Mouse (Mus musculus) hematopoietic multipotent progenitor cell, adult 10-12 weeks (in vitro differentiated cells): Measurements from ENCODE around the gene Rlim. TPM values are rescaled to one million over a fixed set of nuclear protein-coding genes. Genes with fewer than 3 reads are reported as not detected.

ENCODE experiments used
- polyA plus RNA-seq: library from polyadenylated mRNA; stranded (reverse); fragments of >175 nt; gene quantifications from 2 replicates; pipeline ENCODE4 v1.2.3, GENCODE M21; 2012; ENCODE audit warnings: low replicate concordance

The Rlim gene
- 1.0 and 3.6 TPM in 2 replicates for polyA plus RNA-seq

DNA sequence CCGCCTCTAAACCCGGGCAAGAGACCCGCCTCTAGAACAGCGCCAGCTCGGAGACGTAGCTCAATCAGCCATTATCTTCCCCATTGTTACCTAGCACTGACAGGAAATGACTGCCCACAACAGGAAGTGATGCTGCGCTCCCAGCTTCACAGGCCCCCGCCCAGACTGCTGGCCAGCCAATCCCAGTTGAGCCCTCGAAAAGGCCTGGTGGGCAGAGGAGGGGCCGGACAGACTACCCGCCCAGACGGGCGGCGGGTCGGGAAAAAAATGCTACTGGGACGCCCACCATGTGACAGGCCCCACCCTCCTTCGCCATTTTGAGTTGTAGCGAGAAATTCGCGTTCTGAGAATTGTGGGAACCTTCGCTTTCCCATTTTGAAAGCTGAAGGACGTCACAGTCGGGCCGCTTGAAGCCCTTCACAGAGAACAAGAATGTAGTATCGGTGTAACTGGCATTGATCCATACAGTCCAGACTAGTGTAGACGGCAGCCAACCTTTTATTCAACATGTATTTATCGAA is at the start of gene Rlim:
Gene Rlim, minus strand, starts transcription at position 116 of the 521 bp plus-strand sequence.

Other genes with a start within 250 kb of the Rlim start
- gene Slc16a2, start 159.3 kb downstream of the Rlim start, polyA plus RNA-seq = 0.13 and 0.16 TPM in 2 replicates
- gene Nexmif, start 219.9 kb upstream of the Rlim start, polyA plus RNA-seq = not detected in 2 replicates